Mouse (Mus musculus): ENCODE measurements around the gene Emc8. TPM values are rescaled to one million over a fixed set of nuclear protein-coding genes. Genes with fewer than 3 reads are reported as not detected.

Emc8 gene
- total RNA-seq, 2 experiments from 2014 or later = 65.2 to 67.0 TPM

DNA sequence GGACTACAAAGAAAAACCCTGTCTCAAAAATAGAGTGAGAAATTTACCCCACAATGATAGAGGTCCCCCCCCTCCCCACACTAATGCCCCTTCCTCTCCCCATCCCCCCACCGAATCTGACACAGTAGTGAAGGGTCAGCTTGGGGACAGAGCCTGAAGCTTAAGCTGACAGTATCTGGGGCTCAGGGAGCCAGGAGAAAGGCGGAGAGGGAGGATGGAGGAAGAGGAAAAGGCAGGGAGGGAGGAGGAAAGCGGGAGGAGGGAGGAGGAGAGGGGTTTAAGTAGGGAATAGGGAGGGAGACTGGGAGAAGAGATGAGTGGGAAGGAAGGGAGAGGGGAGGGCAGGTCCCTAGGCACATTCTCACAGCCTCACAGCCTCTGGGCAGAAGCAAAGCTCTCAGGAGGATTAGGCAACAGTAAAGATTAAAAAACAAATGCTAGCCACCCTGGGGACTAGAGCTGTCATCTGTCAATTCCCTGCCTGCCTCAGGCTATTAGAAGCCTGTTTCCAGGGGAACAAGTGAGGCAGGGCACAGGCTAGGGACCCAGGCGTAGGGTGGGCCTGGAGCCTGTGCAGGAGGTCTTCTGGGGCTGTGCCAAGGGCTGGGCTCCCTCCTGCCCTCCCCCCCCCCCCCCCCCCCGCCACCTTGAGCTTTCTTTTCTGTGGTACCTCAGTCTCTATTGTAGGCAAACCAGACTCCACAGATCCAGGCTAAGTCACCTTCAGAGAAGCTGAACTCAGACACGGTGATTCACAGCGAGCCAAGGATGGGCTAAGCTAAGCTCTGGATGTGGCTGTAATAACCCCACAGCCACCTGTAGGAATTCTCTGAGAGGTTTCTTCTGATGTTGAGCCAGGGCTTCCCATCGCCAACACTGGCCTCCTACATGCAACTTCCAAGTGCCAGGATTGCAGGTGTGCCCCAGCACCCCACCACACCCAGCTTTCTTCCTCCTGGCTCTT lies 51.4 kb downstream of the Emc8 start:
- intact Hi-C loops (cut with DNase I) = no loop called here

DNA sequence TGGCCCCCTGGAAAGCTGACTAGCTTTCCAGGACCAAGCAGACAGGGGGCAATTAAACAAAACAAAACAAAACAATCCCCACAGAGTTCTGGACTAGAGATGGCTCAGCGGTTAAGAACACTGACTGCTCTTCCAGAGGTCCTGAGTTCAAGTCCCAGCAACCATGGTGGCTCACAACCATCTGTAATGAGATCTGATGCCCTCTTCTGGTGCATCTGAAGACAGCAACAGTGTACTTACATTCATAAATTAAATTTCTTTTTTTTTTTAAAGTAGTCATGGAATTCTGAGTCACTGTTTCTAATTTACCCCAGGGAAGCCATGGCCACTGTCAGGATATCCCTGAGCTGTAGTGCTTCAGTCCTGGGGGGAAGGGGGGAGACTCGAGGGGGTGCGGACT lies 53.9 kb downstream of the Emc8 start:
- no peak for DNase-seq (ENCODE audit: low spot score in 2 of 2)
- intact Hi-C loops (cut with DNase I) = no loop called here

More for the DNA sequence above, 51.4 kb downstream of the Emc8 start:
- DNase-seq (ENCODE audit: low spot score in 2 of 2) = no peak

DNA sequence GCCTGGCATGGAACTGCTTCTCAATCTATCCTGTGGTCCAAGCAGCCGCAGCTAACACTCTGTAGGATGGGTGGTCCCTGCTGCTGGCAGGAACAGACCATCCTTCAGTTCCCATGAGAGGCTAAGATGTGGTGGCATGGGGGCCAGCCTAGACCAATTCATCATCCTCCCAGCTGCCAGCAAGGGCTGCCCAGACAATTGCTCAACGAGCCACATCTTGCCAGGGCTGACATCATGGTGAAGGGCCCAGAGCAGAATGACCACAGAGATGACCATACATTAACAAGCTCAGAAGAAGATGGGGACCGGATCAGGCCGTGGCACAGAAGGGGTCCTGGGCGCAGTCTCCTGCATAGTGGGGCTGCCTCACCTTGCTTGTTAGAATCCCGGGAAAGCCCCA lies 57.5 kb downstream of the Emc8 start:
- DNase-seq (ENCODE audit: low spot score in 2 of 2) = no peak
- intact Hi-C loops (cut with DNase I) = no loop called here

DNA sequence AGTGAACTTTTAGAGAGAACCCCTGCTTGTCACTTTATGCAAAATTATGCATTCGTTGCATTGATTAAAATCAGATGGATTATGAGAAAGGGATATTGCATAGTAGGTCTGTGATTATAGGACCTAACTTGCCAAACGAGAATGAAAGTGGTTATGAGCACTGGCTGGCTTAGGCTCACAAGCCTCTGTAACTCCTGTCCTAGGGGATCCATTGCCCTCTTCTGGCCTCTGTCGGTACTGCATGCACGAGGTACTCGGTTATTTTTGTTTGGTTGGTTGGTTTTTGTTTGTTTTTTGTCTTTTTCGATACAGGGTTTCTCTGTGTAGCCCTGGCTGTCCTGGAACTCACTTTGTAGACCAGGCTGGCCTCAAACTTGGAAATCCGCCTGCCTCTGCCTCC lies 60.5 kb downstream of the Emc8 start:
- DNase-seq (ENCODE audit: low spot score in 2 of 2) = peak; percentile 74 to 76
- intact Hi-C loops (cut with DNase I) = loop anchor here (5.0 kb wide), 1 partner anchor 431 kb away; the partner anchor contains the start of gene Fam92b

DNA sequence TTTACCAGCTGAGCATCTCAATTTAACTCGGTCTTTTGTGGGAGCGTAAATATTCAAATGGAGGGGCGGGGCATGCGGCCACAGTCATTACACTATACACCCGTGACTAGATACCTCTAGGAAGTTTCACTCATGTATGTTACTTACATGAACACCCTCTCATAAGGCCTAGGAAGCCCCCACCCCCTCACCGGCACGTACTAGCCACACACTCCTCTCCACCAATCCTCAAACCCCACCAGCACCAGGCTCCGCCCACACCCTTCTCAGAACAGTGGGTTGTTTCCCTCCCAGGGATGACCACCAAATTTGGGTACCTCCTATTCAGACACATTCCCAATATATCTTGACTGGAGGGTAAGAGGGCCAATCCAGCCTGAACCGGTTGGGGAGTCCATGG lies 60.9 kb downstream of the Emc8 start:
- DNase-seq (ENCODE audit: low spot score in 2 of 2) = no peak
- intact Hi-C loops (cut with DNase I) = loop anchor here (5.0 kb wide), 1 partner anchor 430 kb away; the partner anchor contains the start of gene Fam92b

Other genes starting within 250 kb of the Emc8 start
- gene Gins2, start 79.3 kb downstream of the Emc8 start, total RNA-seq (2021) = 1 to 10 TPM; 1.6 to 1.8 TPM
- gene 1190005I06Rik, start 20.9 kb downstream of the Emc8 start, total RNA-seq (2021) = 1 to 10 TPM; 8.6 TPM
- gene Gm27021, start 494 bp downstream of the Emc8 start, total RNA-seq (2021) = under 1 TPM in 1 of 2 experiments, not detected in 1; 0.62 TPM
- 1,000 to 10,000 TPM; 1,169 to 1,197 TPM for gene Cox4i1, start 351 bp downstream of the Emc8 start, total RNA-seq (2021)
- gene Irf8, start 67.8 kb upstream of the Emc8 start, total RNA-seq (2021) = 1 to 10 TPM; 4.9 to 5.8 TPM

Measured in left cerebral cortex, postnatal 25 days (tissue).